Mouse (Mus musculus) heart, postnatal 10 days (tissue): ENCODE data around the gene Acbd3. TPM values are rescaled to one million over a fixed set of nuclear protein-coding genes. Genes with fewer than 3 reads are reported as not detected.

ENCODE experiments used
- DNase-seq, 2 experiments: peaks; one replicate each; pipeline ENCODE4 v3.0.0; 2021
- intact Hi-C: fragments of 180-260 bp; cut with DNase I; formaldehyde crosslinking; loops from one replicate; pipeline ENCODE4 v1.15.1; 2025
- total RNA-seq, 2 experiments: library from RNA; stranded (reverse); gene quantifications; 2 replicates each; pipeline ENCODE4 v1.2.3; 2021

Acbd3 gene
- 10 to 100 TPM; 29.9 to 31.5 TPM for total RNA-seq

DNA sequence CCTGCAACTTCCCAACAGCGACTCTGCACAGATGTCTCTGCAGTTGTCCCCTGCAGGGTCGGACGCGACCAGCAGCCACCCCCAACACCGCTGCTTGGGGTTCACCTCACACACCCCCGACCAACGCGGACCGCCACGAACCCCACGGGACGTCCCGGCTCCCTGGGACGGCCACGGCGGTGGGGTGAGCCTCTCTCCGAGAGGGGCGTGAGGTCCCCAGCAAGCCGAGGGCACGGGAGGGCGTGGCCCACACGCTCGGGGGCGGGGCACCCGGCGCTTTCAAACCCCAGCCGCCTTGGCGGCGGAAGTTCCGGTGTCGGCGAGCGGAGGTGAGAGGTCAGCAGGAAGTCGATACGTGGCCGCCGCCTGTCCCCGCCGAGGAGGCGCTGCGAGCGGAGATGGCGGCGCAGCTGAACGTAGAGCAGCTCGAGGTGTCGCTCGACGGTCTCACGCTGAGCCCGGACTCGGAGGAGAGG lies at the start of gene Acbd3:
Gene Acbd3 (plus strand): TSS at position 340 of the 476 bp plus-strand sequence.
- intact Hi-C loops, result no loop called here
- peak; percentile 94 to 95 for DNase-seq

DNA sequence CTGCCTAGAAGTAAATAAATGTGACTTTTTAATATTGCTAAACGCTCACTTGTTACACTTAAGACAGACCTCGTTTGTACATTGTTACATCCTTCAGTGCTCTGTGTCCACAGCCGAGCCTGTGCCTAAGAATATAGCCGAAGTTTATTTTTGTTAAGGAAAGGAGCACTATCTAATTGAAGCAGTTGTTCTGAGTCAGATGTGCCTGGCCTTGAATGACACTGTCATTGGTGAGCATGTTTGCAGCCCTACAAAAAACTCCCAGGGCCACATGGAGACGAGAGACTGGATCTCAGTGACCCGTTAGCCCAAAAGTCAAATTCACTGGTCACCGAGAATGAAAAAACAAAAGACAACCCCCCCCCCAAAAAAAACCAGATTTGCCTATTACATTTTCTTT lies 34.6 kb upstream of the Acbd3 start:
- intact Hi-C loops, result no loop called here
- no peak for DNase-seq

DNA sequence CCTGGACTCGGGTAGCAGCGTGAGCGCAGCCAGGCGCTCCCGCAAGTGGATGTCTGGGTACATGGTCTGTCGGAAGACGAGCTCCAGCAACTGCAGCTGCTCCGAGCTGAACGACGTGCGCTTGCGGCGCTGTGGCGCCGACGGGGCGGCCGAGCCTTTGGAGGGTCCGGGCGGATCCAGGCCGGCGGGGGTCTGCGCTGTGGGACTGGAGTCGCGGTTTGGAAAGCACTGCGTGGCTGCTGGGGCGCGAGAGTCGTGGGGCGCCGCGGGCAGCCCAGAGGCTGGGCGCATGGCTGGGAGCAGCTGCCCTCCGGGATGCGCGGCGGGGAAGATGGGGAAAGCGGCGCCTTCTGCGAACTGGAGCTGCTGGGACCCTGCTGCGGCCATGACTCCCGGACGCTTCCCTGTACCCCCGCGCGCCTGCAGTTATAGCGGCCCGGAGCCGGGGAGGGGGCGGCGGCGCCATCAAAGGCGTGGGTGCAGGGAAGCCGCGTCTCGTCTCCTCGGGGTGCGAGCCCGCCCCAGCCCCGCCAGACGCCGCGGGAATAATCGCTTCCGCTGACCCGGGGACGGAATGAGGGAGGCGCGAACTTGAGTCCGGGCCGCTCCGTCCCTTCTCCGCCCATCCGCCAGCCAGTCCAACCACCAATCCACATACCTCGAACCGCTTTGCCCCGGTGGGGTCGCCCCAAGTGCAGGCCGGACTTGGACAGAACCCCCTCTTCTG lies 29.1 kb upstream of the Acbd3 start, which contains the start of gene Mixl1:
Gene Mixl1 (minus strand): TSS at position 409 of the 727 bp plus-strand sequence.
- intact Hi-C loops, result no loop called here
- DNase-seq, result peak; percentile 11 to 15

DNA sequence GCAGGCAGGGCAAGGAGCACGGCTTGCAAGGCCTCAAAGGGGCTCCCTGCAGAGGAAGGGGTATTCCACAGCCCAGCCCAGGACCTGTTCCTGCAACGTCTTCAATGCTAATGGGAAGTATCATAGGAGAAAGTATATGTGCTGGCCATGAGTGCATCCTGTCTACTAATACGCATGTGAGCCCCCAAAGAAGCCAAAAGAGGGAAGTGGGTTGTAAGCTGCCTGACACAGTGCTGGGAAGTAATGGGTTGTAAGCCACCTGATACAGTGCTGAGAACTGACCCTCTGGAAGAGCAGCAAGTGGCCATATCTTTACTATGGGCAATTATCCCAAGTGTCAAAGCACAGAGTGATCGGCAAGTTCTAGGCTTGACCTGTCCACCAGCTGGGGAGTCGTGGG lies 27.8 kb upstream of the Acbd3 start:
- intact Hi-C loops, result no loop called here
- DNase-seq, result no peak

DNA sequence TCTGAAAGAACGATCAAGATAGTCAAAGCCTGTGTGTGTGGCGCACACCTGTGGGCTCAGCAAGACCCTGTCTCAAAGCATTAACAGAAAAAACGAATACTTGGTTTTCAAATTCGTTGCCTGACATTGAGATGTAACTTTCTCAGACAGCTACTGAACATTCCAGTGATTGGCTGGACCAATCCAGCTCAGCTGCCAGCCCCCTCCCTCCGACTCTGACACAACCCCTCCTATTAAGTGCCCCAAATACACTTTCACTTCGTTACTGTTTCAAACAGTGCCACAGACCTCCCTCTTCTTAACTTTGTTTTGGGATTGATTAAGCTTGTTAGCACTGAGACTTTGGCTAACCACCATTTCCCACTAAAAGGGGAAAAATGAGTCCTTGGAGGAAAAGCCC lies 22.4 kb upstream of the Acbd3 start:
- DNase-seq, result peak; percentile 18
- intact Hi-C loops, result no loop called here

DNA sequence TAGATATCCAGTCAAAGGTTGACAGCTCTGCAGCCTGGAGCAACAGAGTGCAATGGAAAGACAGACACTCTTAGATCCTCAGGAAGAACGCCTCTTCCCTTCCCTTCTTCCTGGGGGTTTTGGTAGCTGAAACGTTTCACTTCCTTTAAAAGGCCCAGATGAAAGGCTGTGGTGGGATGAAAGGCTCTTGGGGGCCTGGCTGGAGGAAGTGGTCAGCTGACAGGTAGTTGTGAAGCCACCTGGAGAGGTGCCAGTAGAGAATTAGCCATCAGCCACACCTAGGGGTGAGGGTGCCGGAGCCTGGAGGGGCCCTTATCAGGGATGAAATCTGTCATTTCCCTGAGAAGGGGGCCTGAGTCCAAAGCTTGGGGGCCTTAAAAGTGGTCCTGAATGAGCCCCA lies 18.5 kb upstream of the Acbd3 start:
- no peak for DNase-seq
- intact Hi-C loops, result no loop called here

DNA sequence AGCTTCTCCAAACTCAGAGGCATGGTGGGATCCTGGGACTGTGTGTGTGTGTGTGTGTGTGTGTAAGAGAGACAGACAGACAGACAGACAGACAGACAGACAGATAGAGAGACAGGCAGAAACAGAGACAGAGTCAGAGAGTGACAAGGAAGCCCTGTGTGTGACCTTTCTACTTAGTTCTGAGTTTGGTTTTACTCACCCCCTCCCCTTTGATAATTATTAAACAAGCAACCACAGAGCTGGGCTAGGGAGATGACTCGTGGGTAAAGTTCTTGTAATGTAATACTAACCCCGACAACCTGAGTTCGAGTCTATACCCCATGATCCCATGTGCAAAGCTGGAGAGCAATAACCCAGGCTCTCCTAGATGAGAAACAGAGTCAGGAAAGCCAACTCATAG lies 18.0 kb upstream of the Acbd3 start:
- intact Hi-C loops, result no loop called here
- no peak for DNase-seq

DNA sequence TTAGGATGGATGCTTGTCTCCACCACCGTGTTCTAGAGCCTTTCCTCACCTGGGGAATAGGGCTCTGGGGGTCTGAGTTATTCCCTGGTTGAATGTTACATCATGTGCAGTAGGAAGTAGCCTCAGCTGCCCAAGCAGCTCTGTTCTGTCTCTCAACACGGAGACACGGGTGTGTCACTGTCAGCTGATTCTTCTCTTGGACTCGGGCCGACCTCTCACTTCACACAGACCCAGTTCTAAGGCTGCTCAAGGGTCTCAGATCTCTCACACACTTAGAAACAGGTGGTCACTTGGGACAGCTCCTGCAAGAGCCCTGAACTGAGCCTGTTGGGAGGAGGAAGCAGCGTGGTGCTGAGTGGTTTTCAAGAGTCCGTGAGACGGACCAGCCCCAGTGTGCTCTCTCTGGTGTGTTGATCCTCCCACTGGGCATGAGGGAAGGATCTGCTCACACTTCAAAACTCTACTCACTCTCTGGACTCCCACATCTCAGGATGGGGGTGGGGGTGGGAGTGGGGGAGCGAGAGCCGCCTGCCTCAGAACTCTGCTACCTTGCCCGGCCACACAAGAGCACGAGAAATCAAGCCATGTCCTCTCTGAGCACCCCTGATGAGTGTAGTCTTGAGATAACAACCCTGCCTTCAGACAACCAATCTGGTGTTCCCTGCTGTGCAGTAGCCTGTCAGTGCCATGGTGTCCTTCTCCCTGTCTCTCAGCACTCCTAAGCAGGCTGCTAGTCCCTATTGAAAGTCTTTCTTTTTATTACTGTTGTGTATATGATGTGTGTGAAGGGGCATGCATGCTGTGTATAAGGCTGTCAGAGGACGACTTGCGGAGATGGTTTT lies 16.7 kb upstream of the Acbd3 start:
- intact Hi-C loops, result no loop called here

GRCm38 (mm10) chr1:180718756-180719155 lies 7.1 kb upstream of the Acbd3 start:
- DNase-seq, result no peak

More for the DNA sequence above, 16.7 kb upstream of the Acbd3 start:
- no peak for DNase-seq

GRCm38 (mm10) chr1:180719483-180719882 lies 6.4 kb upstream of the Acbd3 start:
- no peak for DNase-seq
- intact Hi-C loops, result no loop called here

More at GRCm38 (mm10) chr1:180718756-180719155, 7.1 kb upstream of the Acbd3 start:
- intact Hi-C loops, result no loop called here

- intact Hi-C loops, result loop anchor here (1.0 to 2.0 kb wide), 2 partner anchors 44 to 91 kb away; no protein-coding TSS in a partner anchor
- DNase-seq, result peak; percentile 86 to 94
Measured at GRCm38 (mm10) chr1:180719951-180720689, 5.7 kb upstream of the Acbd3 start.

GRCm38 (mm10) chr1:180722608-180723007 lies 3.2 kb upstream of the Acbd3 start:
- intact Hi-C loops, result no loop called here
- DNase-seq, result no peak

DNA sequence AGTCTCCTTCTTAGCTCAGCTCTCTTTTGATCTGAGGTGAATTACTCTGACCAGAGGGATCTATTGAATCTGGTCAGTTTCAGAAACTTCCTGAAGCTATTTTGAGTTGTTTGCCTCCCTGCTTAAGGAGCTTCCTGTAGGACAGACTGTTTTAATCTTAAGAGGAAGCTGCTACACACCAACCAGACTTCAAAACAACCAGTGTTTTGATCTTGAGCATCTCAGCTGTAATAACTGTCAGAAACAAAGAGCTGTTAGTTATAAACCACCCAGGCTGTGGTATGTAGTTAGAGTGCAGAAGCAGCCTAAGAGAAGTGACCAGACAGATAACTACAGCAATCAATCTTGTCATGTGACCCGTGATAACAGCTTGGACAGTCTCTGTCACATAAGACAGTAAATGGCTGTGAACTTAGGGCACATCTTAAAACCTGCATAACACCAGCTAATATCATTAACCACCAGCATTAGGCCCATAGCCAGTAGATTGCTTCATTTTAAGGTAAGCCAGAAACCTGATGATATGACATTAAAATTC lies 2.1 kb upstream of the Acbd3 start:
- intact Hi-C loops, result no loop called here
- DNase-seq, result no peak

GRCm38 (mm10) chr1:180726183-180726582 lies 340 bp downstream of the Acbd3 start:
- intact Hi-C loops, result no loop called here
- DNase-seq, result no peak

DNA sequence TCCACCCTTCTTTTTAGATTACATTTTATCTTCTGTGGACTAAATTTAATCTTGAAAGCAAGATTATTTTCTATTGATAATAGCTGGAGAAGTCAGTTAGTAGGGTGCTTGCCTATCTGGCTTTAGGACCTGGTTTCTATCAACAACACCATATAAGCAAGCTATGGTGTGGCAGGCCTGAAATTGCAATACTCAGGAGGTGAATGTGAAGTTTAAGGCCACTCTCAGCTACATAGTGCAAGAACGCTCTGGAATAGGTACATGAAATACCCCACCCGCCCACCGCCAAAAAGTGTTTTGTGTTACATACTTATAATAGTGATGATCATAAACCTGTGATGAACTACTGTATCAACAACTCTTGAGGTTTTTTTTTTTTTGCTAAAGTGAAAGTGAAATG lies 3.4 kb downstream of the Acbd3 start:
- intact Hi-C loops, result no loop called here

DNA sequence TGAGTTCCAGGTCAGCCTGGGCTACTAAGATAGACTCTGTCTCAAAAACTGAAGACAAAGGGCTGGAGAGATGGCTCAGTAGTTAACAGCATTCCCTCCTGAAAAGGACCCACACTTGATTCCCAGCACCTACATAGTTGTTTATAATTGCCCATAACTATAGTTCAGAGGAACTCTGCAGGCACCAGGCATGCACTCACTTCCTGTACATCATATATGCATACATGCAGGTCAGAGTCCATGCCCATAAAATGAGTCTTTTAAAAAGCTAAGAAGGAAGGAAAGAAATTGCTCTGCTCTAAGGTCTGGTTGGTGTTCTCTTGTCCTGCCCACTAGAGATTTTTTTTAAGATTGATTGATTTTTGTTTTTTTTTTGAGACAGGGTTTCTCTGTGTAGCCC lies 22.0 kb downstream of the Acbd3 start:
- intact Hi-C loops, result no loop called here
- no peak for DNase-seq

More for the DNA sequence above, 3.4 kb downstream of the Acbd3 start:
- DNase-seq, result no peak

DNA sequence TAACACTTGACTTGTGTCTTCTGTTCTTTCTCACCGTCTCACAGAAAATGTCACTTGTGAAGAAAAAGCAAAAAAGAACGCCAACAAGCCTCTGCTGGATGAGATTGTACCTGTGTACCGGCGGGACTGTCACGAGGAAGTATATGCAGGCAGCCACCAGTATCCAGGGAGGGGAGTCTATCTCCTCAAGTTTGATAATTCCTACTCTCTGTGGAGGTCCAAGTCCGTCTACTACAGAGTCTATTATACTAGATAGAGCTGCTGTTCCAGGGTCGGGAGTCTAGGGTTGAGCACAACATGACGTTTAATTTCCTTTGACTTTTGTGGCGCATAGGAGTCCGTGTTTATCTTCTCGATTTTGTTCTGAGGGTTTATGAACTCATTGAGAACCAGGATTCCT lies 26.3 kb downstream of the Acbd3 start:
- no peak for DNase-seq
- intact Hi-C loops, result no loop called here

DNA sequence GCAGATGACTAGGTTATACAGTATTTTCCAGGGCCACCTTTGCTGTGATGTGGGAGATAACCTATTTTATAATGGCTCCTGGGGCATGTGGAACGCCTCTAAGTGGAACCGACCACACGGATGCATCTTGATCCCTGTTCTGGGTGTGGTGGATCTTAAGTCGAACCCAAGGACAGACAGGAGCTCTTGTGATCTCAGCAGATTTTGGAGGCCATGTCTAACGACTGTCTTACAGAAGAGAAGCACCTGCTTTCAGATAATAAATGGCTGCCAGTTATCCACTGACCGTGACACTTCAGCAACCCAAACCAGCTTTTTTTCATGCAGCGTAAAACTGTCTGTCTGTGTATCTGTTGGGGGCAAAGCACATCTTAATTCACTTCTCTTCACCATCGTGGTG lies 28.5 kb downstream of the Acbd3 start:
- no peak for DNase-seq
- intact Hi-C loops, result no loop called here

- DNase-seq, result no peak
Measured at GRCm38 (mm10) chr1:180756711-180757110, 30.9 kb downstream of the Acbd3 start.

DNA sequence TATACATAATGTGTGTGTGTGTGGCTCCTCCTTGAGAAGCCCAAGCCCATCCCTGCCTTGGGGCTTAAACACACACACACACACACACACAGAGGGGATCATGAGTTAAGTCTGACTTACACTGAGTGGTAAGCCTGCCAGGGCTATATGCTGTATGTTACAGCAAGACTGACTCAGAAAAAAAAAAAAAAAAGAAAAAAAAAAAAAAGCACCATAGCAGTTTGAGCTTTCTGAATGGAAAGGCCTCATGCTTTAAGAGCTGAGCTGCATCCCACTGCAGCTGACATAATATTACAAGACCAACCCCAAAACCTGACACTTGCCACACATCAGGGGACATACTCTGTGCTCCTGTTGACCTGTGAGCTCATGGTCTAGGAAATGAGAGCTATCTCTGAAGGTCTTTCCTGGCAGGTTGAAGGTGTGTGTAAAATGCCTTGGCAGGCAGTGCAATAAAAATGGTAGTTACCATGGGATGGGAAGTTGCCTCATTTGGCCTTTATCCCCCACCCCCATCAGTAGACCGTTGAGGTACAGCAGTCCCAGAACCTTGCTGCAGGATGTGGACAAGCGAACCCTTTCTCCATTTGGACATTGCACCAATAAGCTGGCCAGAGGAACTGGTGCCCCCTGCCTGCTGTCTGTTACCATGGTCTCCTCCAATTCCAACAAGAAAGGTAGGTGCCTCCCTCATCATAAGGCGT lies 31.6 kb downstream of the Acbd3 start:
- no peak for DNase-seq
- intact Hi-C loops, result no loop called here

More at GRCm38 (mm10) chr1:180756711-180757110, 30.9 kb downstream of the Acbd3 start:
- intact Hi-C loops, result no loop called here
